8 mouse cellular contexts compared by ENCODE assay signal in genomic region chr6:86599951-86600414, GRCm38 (mm10). TPM values are rescaled to one million over a fixed set of nuclear protein-coding genes. Genes with fewer than 3 reads are reported as not detected.
DNase-seq lines count a peak whose midpoint lies in the region; ATAC-seq and TF ChIP-seq lines count a peak whose summit lies in the region.

No protein-coding gene starts in this region.

- DNase-seq in midbrain, postnatal 0 days (ENCODE audit: low spot score), result peak; percentile 40
- DNase-seq in adrenal gland, adult 2 months, result peak; percentile 70
- peak; percentile 38 for DNase-seq in gastrocnemius, postnatal 25 days
- peak; percentile 71 for DNase-seq in kidney, adult 2 months
- peak; percentile 80 for DNase-seq in lung, postnatal 25 days (ENCODE audit: low spot score)
- peak; percentile 68 for DNase-seq in urinary bladder, postnatal 25 days (ENCODE audit: low spot score)
- no peak for DNase-seq in thymus, postnatal 14 days

- 44% methylated on average over 6 of the region's 6 CpGs for WGBS in midbrain, postnatal 0 days
- 63% methylated on average over 6 of the region's 6 CpGs for WGBS in midbrain, embryonic 16.5 days
- 11% methylated on average over 6 of the region's 6 CpGs for WGBS in kidney, adult 2 months

- no peak overlapping the region for H3K9ac ChIP-seq in midbrain, postnatal 0 days (replicated peaks; ENCODE audit: low read length, poor library complexity, severe bottlenecking)
- no peak overlapping the region for H3K9ac ChIP-seq in midbrain, embryonic 16.5 days (ENCODE audit: low read depth, low read length)

- no peaks in the 10 kb centered on the region for H3K9me3 ChIP-seq in midbrain, postnatal 0 days (ENCODE audit: low read length)
- 0 out of 2 replicates have a peak, but pooled peaks cover 2% of the 10 kb centered on the region for H3K9me3 ChIP-seq in midbrain, embryonic 16.5 days (replicated peaks; ENCODE audit: control insufficient read depth, low read length, poor library complexity, severe bottlenecking)

- no peak overlapping the region for H3K4me3 ChIP-seq in midbrain, postnatal 0 days (ENCODE audit: low read depth, low read length)
- no peak overlapping the region for H3K4me3 ChIP-seq in midbrain, embryonic 16.5 days (ENCODE audit: low read depth, low read length)
- no peak overlapping the region for H3K4me3 ChIP-seq in kidney, adult 2 months (ENCODE audit: insufficient read depth, low read depth, low read length)

- H3K4me1 ChIP-seq in midbrain, postnatal 0 days (ENCODE audit: insufficient read depth, low read length), result no peaks in the 10 kb centered on the region
- no peaks in the 10 kb centered on the region for H3K4me1 ChIP-seq in midbrain, embryonic 16.5 days (ENCODE audit: control insufficient read depth, insufficient read depth, low read length)
- H3K4me1 ChIP-seq in kidney, adult 2 months (ENCODE audit: control insufficient read depth, insufficient read depth, low read length), result no peaks in the 10 kb centered on the region

- no peaks in the 10 kb centered on the region for H3K36me3 ChIP-seq in midbrain, postnatal 0 days (ENCODE audit: insufficient read depth, low read length)
- H3K36me3 ChIP-seq in midbrain, embryonic 16.5 days (ENCODE audit: control insufficient read depth, insufficient read depth, low read length), result no peaks in the 10 kb centered on the region
- no peaks in the 10 kb centered on the region for H3K36me3 ChIP-seq in kidney, adult 2 months (ENCODE audit: control insufficient read depth, insufficient read depth, low read length)

- TF ChIP-seq POLR2A in kidney, adult 2 months (IDR thresholded peaks at IDR 0.05; ENCODE audit: low read depth, low read length), result no peak

- TF ChIP-seq CTCF in midbrain, postnatal 0 days (IDR thresholded peaks at IDR 0.05), result no peak
- TF ChIP-seq CTCF in kidney, adult 2 months (conservative IDR thresholded peaks at IDR 0.05; ENCODE audit: insufficient read depth, insufficient read length, low read depth, low read length), result no peak

- no peak for ATAC-seq in midbrain, postnatal 0 days (ENCODE audit: low FRiP score)
- no peak for ATAC-seq in midbrain, embryonic 16.5 days

- no peak overlapping the region for H3K4me2 ChIP-seq in midbrain, postnatal 0 days (ENCODE audit: low read depth, low read length, poor library complexity, severe bottlenecking)
- H3K4me2 ChIP-seq in midbrain, embryonic 16.5 days (ENCODE audit: low read length), result no peak overlapping the region

- H3K27ac ChIP-seq in midbrain, postnatal 0 days (ENCODE audit: low read depth, low read length), result no peak overlapping the region
- H3K27ac ChIP-seq in midbrain, embryonic 16.5 days (ENCODE audit: low read length), result no peak overlapping the region
- no peak overlapping the region for H3K27ac ChIP-seq in kidney, adult 2 months (ENCODE audit: insufficient read depth, low read depth, low read length)

- no peaks in the 10 kb centered on the region for H3K27me3 ChIP-seq in midbrain, postnatal 0 days (ENCODE audit: insufficient read depth, low read length)
- H3K27me3 ChIP-seq in midbrain, embryonic 16.5 days (ENCODE audit: control insufficient read depth, insufficient read depth, low read depth, low read length), result no peaks in the 10 kb centered on the region
- H3K27me3 ChIP-seq in kidney, adult 2 months (replicated peaks; ENCODE audit: control insufficient read depth, insufficient read depth, low read length), result no peaks in the 10 kb centered on the region

RNA-seq across cellular contexts. Expression of gene Asprv1, which starts 28.0 kb away (rescaled TPM):
- 2.0 and 4.2 TPM in 2 replicates for total RNA-seq in midbrain, postnatal 0 days (2014; rRNA removed)
- polyA plus RNA-seq in midbrain, postnatal 0 days (2015; fragmentation: Nextera tagmentation; extraction: Ambion mirVana), result 1.1 and 1.2 TPM in 2 replicates
- polyA plus RNA-seq in midbrain, embryonic 16.5 days (2015; fragmentation: Nextera tagmentation; extraction: Ambion mirVana), result 0.45 and 0.62 TPM in 2 replicates
- not detected for total RNA-seq in adrenal gland, adult 2 months (2021)
- polyA plus RNA-seq in adrenal gland, adult 2 months (2012; rRNA removed), result 0.06 and 0.10 TPM in 2 replicates
- not detected for total RNA-seq in gastrocnemius, postnatal 25 days (2021)
- 0.10 and 0.33 TPM in 2 replicates for polyA plus RNA-seq in kidney, adult 2 months (2012; rRNA removed)
